15 mouse cellular contexts compared by ENCODE assay signal in genomic region chr1:92299041-92299440, GRCm38 (mm10).
DNase-seq lines count a peak whose midpoint lies in the region; ATAC-seq and TF ChIP-seq lines count a peak whose summit lies in the region.
"Had no signal": no experiment of that assay in that cellular context is flagged by ENCODE, and none has a peak within 500 bp of the region (broad histone marks: within the 10 kb centered on the region; RNA-seq: fewer than 3 reads in every experiment).

No protein-coding gene starts in this region.

- no peak overlapping the region for H3K4me2 ChIP-seq in limb, embryonic 14.5 days (replicated peaks; ENCODE audit: low read depth, low read length, severe bottlenecking)
- H3K4me2 ChIP-seq: heart, embryonic 13.5 days; liver, embryonic 13.5 days had no signal

- H3K27me3 ChIP-seq in limb, embryonic 14.5 days (ENCODE audit: control insufficient read depth, insufficient read depth, low read length) = no peaks in the 10 kb centered on the region
- H3K27me3 ChIP-seq in limb, embryonic 10.5 days (ENCODE audit: low read depth, poor library complexity, severe bottlenecking) = no peaks in the 10 kb centered on the region
- H3K27me3 ChIP-seq: heart, embryonic 13.5 days; liver, embryonic 13.5 days had no signal

- 0 out of 2 replicates have a peak, but pooled peaks have one; percentile 12 for ATAC-seq in limb, embryonic 14.5 days (ENCODE audit: low FRiP score, low read depth)
- ATAC-seq: forebrain, embryonic 14.5 days had no signal

- H3K4me1 ChIP-seq in limb, embryonic 14.5 days (ENCODE audit: control insufficient read depth, insufficient read depth, low read length) = no peaks in the 10 kb centered on the region
- H3K4me1 ChIP-seq in limb, embryonic 10.5 days = no peaks in the 10 kb centered on the region
- H3K4me1 ChIP-seq: heart, embryonic 13.5 days; liver, embryonic 13.5 days; megakaryocyte, embryonic 14.5 days had no signal

- no peak overlapping the region for H3K27ac ChIP-seq in limb, embryonic 14.5 days (replicated peaks; ENCODE audit: low read depth, low read length)
- H3K27ac ChIP-seq in limb, embryonic 10.5 days = no peak overlapping the region
- H3K27ac ChIP-seq: heart, embryonic 13.5 days; liver, embryonic 13.5 days had no signal

- TF ChIP-seq POLR2A in limb, embryonic 14.5 days (IDR thresholded peaks at IDR 0.05; ENCODE audit: borderline replicate concordance, extremely low read depth, insufficient read depth, insufficient read length) = no peak

- no peaks in the 10 kb centered on the region for H3K9me3 ChIP-seq in limb, embryonic 14.5 days (ENCODE audit: control insufficient read depth, low read length)
- no peaks in the 10 kb centered on the region for H3K9me3 ChIP-seq in limb, embryonic 10.5 days (replicated peaks)
- H3K9me3 ChIP-seq: heart, embryonic 13.5 days; liver, embryonic 13.5 days had no signal

- 46% methylated on average over 7 of the region's 7 CpGs for WGBS in limb, embryonic 14.5 days
- WGBS in limb, embryonic 10.5 days = 78% methylated on average over 7 of the region's 7 CpGs

- H3K36me3 ChIP-seq in limb, embryonic 14.5 days (ENCODE audit: control insufficient read depth, insufficient read depth, low read length) = no peaks in the 10 kb centered on the region
- no peaks in the 10 kb centered on the region for H3K36me3 ChIP-seq in limb, embryonic 10.5 days
- H3K36me3 ChIP-seq: heart, embryonic 13.5 days; liver, embryonic 13.5 days had no signal

- DNase-seq in limb, embryonic 14.5 days (ENCODE audit: low spot score) = no peak
- no peak for DNase-seq in limb, embryonic 10.5 days (ENCODE audit: low spot score)
- peak; percentile 57 to 62 for DNase-seq in left cerebral cortex, adult 18-20 months (ENCODE audit: low spot score in 2 of 2)
- DNase-seq in right cerebral cortex, postnatal 10 days (ENCODE audit: low spot score in 2 of 2) = peak; percentile 71 to 78
- DNase-seq in thymus, postnatal 36 days = peak; percentile 37 to 50
- no peak for DNase-seq in urinary bladder, adult 18-20 months (ENCODE audit: low spot score in 2 of 2)
- DNase-seq in lung, postnatal 10 days = no peak
- DNase-seq: cerebellum, adult 2 months; gastrocnemius, postnatal 25 days; kidney, adult 2 months; layer of hippocampus, postnatal 36 days; liver, embryonic 13.5 days had no signal

- no peak overlapping the region for H3K4me3 ChIP-seq in limb, embryonic 14.5 days (replicated peaks; ENCODE audit: low read length)
- no peak overlapping the region for H3K4me3 ChIP-seq in limb, embryonic 10.5 days
- H3K4me3 ChIP-seq: heart, embryonic 13.5 days; liver, embryonic 13.5 days; megakaryocyte, embryonic 14.5 days had no signal

- no peak overlapping the region for H3K9ac ChIP-seq in limb, embryonic 14.5 days (ENCODE audit: low read depth, low read length, severe bottlenecking)
- H3K9ac ChIP-seq: heart, embryonic 13.5 days; liver, embryonic 13.5 days had no signal

Comparison
In these comparisons a context has a peak if more than half of its experiments do, and no peak if none do; other contexts are left out.
1. DNase-seq: peak in left cerebral cortex, adult 18-20 months (2 of 2), right cerebral cortex, postnatal 10 days (2 of 2) and thymus, postnatal 36 days (2 of 2); none in limb, embryonic 14.5 days (single experiment), limb, embryonic 10.5 days (single experiment), urinary bladder, adult 18-20 months (0 of 2) and lung, postnatal 10 days (single experiment).